Mouse (Mus musculus): Measurements from ENCODE around the gene Ehd1. TPM values are rescaled to one million over a fixed set of nuclear protein-coding genes. Genes with fewer than 3 reads are reported as not detected.

Ehd1 gene
- polyA plus RNA-seq, 1 experiment, result 433 TPM

DNA sequence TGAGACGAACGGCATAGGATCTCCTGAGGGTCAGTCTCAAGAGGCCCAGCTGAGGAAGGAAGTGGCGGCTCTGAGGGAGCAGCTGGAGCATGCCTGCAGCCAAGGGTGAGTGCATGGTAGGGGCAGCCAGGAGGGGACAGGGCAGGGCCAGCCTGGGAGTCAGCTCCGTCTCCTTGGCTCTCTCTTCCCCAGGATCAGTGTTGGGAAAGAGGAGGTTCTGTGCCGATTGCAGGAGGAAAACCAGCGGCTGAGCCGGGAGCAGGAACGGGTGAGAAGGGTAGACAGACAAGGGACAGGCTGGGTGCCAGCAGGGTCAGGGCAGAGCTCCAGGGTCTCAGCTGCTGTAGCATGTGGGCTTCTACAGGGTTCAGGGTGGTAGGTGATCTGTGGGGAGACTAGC, 38.0 kb downstream of the Ehd1 start:
- Histone ChIP-seq H3K4me2 (ENCODE audit: low read depth) (no peak overlapping the region), H3K4me3 (no peak overlapping the region), H3K27me3 (ENCODE audit: control insufficient read depth, insufficient read depth, insufficient read length) (no peaks in the 10 kb centered on the region), H3K79me2 (ENCODE audit: control insufficient read depth, insufficient read depth) (no peaks in the 10 kb centered on the region), H3K36me3 (ENCODE audit: control insufficient read depth, insufficient read depth) (no peaks in the 10 kb centered on the region), H3ac (ENCODE audit: control insufficient read depth, insufficient read length) (no peak overlapping the region)
- TF ChIP-seq MYOG (IDR thresholded peaks at IDR 0.05; ENCODE audit: control insufficient read depth in 1 of 3, insufficient read depth in 1 of 3, insufficient read length in 2 of 3, low read depth in 2 of 3), result peak in 1 of 3 experiments; percentile 13
- TF ChIP-seq MYOD1 (IDR thresholded peaks at IDR 0.05; ENCODE audit: control insufficient read depth in 1 of 3, insufficient read length in 2 of 3, low read depth in 2 of 3), result no peak

DNA sequence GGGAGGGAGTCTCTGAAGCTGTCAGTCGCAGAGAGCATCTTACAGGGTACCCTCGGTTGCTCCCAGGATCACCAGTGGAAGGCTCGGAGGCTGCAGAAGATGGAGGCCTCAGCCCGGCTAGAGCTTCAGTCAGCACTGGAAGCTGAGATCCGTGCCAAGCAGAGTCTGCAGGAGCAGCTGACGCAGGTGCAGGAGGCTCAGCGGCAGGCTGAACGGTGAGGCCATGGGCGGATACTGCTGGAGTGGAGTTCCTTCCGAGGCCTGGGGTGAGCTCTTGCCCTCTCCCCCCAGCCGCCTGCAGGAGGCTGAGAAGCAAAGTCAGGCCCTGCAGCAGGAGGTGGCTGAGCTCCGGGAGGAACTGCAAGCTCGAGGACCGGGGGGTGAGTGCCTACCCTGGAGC, 39.0 kb downstream of the Ehd1 start:
- Histone ChIP-seq H3K4me3 (no peak overlapping the region), H3ac (ENCODE audit: control insufficient read depth, insufficient read length) (no peak overlapping the region), H3K4me2 (ENCODE audit: low read depth) (no peak overlapping the region), H3K79me2 (ENCODE audit: control insufficient read depth, insufficient read depth) (no peaks in the 10 kb centered on the region), H3K27me3 (ENCODE audit: control insufficient read depth, insufficient read depth, insufficient read length) (no peaks in the 10 kb centered on the region), H3K36me3 (ENCODE audit: control insufficient read depth, insufficient read depth) (no peaks in the 10 kb centered on the region)
- no peak for TF ChIP-seq MYOG (IDR thresholded peaks at IDR 0.05; ENCODE audit: control insufficient read depth in 1 of 3, insufficient read depth in 1 of 3, insufficient read length in 2 of 3, low read depth in 2 of 3)
- TF ChIP-seq REST (IDR thresholded peaks at IDR 0.05; ENCODE audit: insufficient read depth, insufficient read length), result no peak
- TF ChIP-seq CEBPB (IDR thresholded peaks at IDR 0.05; ENCODE audit: insufficient read depth, poor library complexity, severe bottlenecking), result no peak
- TF ChIP-seq TCF3 (IDR thresholded peaks at IDR 0.05; ENCODE audit: insufficient read length, low read depth), result no peak
- TF ChIP-seq MYOD1 (IDR thresholded peaks at IDR 0.05; ENCODE audit: control insufficient read depth in 1 of 3, insufficient read length in 2 of 3, low read depth in 2 of 3), result no peak
- no peak for TF ChIP-seq POLR2AphosphoS2 (IDR thresholded peaks at IDR 0.05; ENCODE audit: insufficient read length, low read depth)
- no peak for TF ChIP-seq MAX (IDR thresholded peaks at IDR 0.05; ENCODE audit: low read depth)
- no peak for TF ChIP-seq TCF12 (IDR thresholded peaks at IDR 0.05; ENCODE audit: insufficient read depth, poor library complexity, severe bottlenecking)
- no peak for TF ChIP-seq SRF (IDR thresholded peaks at IDR 0.05; ENCODE audit: control insufficient read depth, insufficient read length, low read depth)
- TF ChIP-seq USF1 (IDR thresholded peaks at IDR 0.05; ENCODE audit: low read depth), result no peak
- no peak for TF ChIP-seq E2F4 (IDR thresholded peaks at IDR 0.05; ENCODE audit: insufficient read depth)
- no peak for TF ChIP-seq POLR2A (IDR thresholded peaks at IDR 0.05; ENCODE audit: insufficient read length, low read depth)

DNA sequence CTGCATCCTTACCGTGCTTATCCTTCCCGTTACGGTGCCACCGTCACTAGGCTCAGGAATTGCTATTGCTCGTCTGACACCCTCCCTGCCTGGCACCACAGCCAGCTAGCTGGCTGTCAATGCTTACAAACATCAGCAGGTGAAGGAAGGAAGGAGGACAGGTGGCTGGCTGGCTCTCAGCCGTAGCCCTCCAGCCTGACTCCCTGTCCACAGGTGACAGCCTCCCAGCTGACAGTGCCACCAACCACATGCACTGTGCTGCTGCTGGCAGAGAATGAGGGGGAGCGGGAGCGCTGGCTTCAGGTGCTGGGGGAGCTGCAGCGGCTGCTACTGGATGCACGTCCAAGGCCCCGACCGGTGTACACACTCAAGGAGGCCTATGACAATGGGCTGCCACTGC, 41.6 kb downstream of the Ehd1 start:
- no peaks in the 10 kb centered on the region for H3K27me3 ChIP-seq (ENCODE audit: control insufficient read depth, insufficient read depth, insufficient read length)
- no peaks in the 10 kb centered on the region for H3K79me2 ChIP-seq (ENCODE audit: control insufficient read depth, insufficient read depth)
- no peak overlapping the region for H3K4me2 ChIP-seq (ENCODE audit: low read depth)
- H3ac ChIP-seq (ENCODE audit: control insufficient read depth, insufficient read length), result no peak overlapping the region
- peak in 1 of 3 experiments; percentile 62 for TF ChIP-seq MYOG (IDR thresholded peaks at IDR 0.05; ENCODE audit: control insufficient read depth in 1 of 3, insufficient read depth in 1 of 3, insufficient read length in 2 of 3, low read depth in 2 of 3)
- TF ChIP-seq POLR2AphosphoS2 (IDR thresholded peaks at IDR 0.05; ENCODE audit: insufficient read length, low read depth), result no peak
- peak; percentile 13 for TF ChIP-seq TCF3 (IDR thresholded peaks at IDR 0.05; ENCODE audit: insufficient read length, low read depth)
- peak in 2 of 3 experiments; percentile 18 to 76 for TF ChIP-seq MYOD1 (IDR thresholded peaks at IDR 0.05; ENCODE audit: control insufficient read depth in 1 of 3, insufficient read length in 2 of 3, low read depth in 2 of 3)
- no peak for TF ChIP-seq POLR2A (IDR thresholded peaks at IDR 0.05; ENCODE audit: insufficient read length, low read depth)
- no peak overlapping the region for H3K4me3 ChIP-seq
- H3K36me3 ChIP-seq (ENCODE audit: control insufficient read depth, insufficient read depth), result no peaks in the 10 kb centered on the region

DNA sequence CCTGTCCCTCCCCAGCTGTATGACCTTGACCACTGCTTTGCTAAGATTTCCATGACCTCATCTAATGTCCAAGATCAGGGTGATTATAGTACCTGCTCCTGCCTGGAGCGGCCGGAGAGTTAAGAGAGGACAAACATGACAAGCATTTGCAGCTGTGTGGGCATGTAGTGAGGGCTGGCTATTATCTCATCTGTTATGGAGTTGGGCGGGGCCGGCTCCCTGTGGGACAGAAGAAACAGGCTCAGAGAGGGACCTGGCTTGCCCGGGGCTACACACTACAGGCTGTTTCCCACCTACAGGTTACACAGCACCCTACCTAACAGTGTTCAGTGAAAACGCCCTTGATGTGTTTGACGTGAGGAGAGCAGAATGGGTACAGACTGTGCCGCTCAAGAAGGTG, 44.8 kb downstream of the Ehd1 start:
- Histone ChIP-seq H3K27me3 (ENCODE audit: control insufficient read depth, insufficient read depth, insufficient read length) (no peaks in the 10 kb centered on the region), H3K4me3 (no peak overlapping the region), H3K4me2 (ENCODE audit: low read depth) (peak overlapping the region; percentile 74), H3K36me3 (ENCODE audit: control insufficient read depth, insufficient read depth) (no peaks in the 10 kb centered on the region), H3K79me2 (ENCODE audit: control insufficient read depth, insufficient read depth) (no peaks in the 10 kb centered on the region), H3ac (ENCODE audit: control insufficient read depth, insufficient read length) (no peak overlapping the region)
- TF ChIP-seq MYOG (IDR thresholded peaks at IDR 0.05; ENCODE audit: control insufficient read depth in 1 of 3, insufficient read depth in 1 of 3, insufficient read length in 2 of 3, low read depth in 2 of 3) (peak in 1 of 3 experiments; percentile 27), MYOD1 (IDR thresholded peaks at IDR 0.05; ENCODE audit: control insufficient read depth in 1 of 3, insufficient read length in 2 of 3, low read depth in 2 of 3) (peak in 2 of 3 experiments; percentile 8 to 57), USF1 (IDR thresholded peaks at IDR 0.05; ENCODE audit: low read depth) (no peak)

DNA sequence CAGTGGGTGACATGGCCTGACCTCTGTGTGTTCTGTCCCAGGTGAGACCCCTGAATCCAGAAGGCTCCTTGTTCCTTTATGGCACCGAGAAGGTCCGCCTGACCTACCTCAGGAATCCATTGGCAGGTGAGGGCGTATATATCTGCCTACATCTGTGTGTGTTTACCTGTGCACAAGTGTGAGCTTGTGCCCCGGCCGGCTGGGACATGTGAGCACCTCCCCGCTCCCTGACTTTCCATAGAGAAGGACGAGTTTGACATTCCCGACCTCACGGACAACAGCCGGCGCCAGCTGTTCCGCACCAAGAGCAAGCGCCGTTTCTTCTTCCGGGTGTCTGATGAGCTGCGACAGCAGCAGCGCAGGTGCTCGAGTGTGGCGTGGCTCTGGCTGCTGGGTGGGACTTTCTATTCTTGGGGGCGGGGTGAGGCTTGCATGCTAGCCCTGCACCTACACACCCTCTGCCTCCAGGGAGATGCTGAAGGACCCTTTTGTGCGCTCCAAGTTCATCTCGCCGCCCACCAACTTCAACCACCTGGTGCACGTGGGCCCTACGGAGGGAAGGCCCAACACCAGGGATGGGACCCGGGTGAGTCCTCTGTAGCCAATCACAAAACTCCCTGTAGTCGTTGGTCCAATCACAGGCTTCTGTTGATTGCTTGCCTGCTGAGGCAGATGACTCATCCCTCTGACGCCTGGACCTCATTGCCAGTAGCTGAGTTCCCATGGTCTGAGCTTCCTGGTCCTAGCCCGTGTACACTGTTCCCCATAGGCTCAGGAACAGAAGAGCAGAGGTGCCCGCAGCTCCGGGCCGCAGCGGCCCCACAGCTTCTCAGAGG, 45.5 kb downstream of the Ehd1 start:
- no peak overlapping the region for H3K4me3 ChIP-seq
- H3K36me3 ChIP-seq (ENCODE audit: control insufficient read depth, insufficient read depth), result no peaks in the 10 kb centered on the region
- no peaks in the 10 kb centered on the region for H3K27me3 ChIP-seq (ENCODE audit: control insufficient read depth, insufficient read depth, insufficient read length)
- peak overlapping the region; percentile 74 for H3K4me2 ChIP-seq (ENCODE audit: low read depth)
- H3ac ChIP-seq (ENCODE audit: control insufficient read depth, insufficient read length), result no peak overlapping the region
- TF ChIP-seq REST (IDR thresholded peaks at IDR 0.05; ENCODE audit: insufficient read depth, insufficient read length) (no peak), POLR2A (IDR thresholded peaks at IDR 0.05; ENCODE audit: insufficient read length, low read depth) (peak; percentile 35), POLR2AphosphoS2 (IDR thresholded peaks at IDR 0.05; ENCODE audit: insufficient read length, low read depth) (no peak), E2F4 (IDR thresholded peaks at IDR 0.05; ENCODE audit: insufficient read depth) (no peak), TCF12 (IDR thresholded peaks at IDR 0.05; ENCODE audit: insufficient read depth, poor library complexity, severe bottlenecking) (peak; percentile 42), MYOD1 (IDR thresholded peaks at IDR 0.05; ENCODE audit: control insufficient read depth in 1 of 3, insufficient read length in 2 of 3, low read depth in 2 of 3) (peak in 2 of 3 experiments; percentile 83 to 91), SRF (IDR thresholded peaks at IDR 0.05; ENCODE audit: control insufficient read depth, insufficient read length, low read depth) (no peak), TCF3 (IDR thresholded peaks at IDR 0.05; ENCODE audit: insufficient read length, low read depth) (peak; percentile 57), CEBPB (IDR thresholded peaks at IDR 0.05; ENCODE audit: insufficient read depth, poor library complexity, severe bottlenecking) (no peak), USF1 (IDR thresholded peaks at IDR 0.05; ENCODE audit: low read depth) (no peak), MAX (IDR thresholded peaks at IDR 0.05; ENCODE audit: low read depth) (peak; percentile 74), MYOG (IDR thresholded peaks at IDR 0.05; ENCODE audit: control insufficient read depth in 1 of 3, insufficient read depth in 1 of 3, insufficient read length in 2 of 3, low read depth in 2 of 3) (peak in 2 of 3 experiments; percentile 91 to 92)
- no peaks in the 10 kb centered on the region for H3K79me2 ChIP-seq (ENCODE audit: control insufficient read depth, insufficient read depth)

All from myocyte (in vitro differentiated cells).